Mouse (Mus musculus): ENCODE data around the gene Cnst.

DNA sequence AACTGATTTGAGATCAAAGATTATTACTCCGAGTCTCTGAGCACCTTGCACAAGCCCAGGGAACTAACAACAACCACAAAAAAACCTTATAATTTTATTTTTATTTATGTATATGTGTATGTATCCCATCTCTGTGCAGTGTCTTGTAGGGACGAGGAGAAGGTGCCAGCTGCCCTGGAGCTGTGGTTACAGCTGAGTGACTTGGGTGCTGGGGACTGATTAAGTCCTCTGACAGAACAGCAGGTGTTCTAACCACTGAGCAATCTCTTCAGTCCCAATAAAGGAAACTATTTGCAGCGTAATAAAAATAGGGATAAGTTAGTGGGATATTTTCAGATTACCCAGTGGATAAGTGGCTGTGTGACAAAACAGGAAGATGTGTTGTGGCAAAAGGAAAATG is 128.2 kb downstream of the Cnst start:
- no peak for TF ChIP-seq CTCF (IDR thresholded peaks at IDR 0.05; ENCODE audit: control insufficient read depth, insufficient read depth, insufficient replicate concordance, low read depth, low read length)
- no peak for TF ChIP-seq POLR2A (IDR thresholded peaks at IDR 0.05; ENCODE audit: control insufficient read depth, low read depth, low read length)

All from testis, adult 2 months (tissue).